Mouse (Mus musculus) midbrain, postnatal 0 days (tissue): Measurements from ENCODE around the gene Cyp2u1. TPM values are rescaled to one million over a fixed set of nuclear protein-coding genes. Genes with fewer than 3 reads are reported as not detected.

Experiments
- ATAC-seq: fragments of 200-750 bp; cut with Nextera tagmentation; 2 replicates; pipeline ENCODE4 v1.8.0; 2017; ENCODE audit warnings: moderate number of reproducible peaks, mild to moderate bottlenecking, moderate TSS enrichment, moderate library complexity; ENCODE audit not compliant: low FRiP score
- DNase-seq: peaks from one replicate; pipeline ENCODE4 v3.0.0-alpha.2; 2015; ENCODE audit warnings: low spot score
- H3K27ac ChIP-seq: fragments of 300-500 bp; sonication (generic); 2 replicates; pipeline ENCODE4 v1.5.1; 2014; ENCODE audit warnings: low read depth, mild to moderate bottlenecking, low read length, mixed read lengths
- H3K27me3 ChIP-seq: fragments of 300-500 bp; sonication (generic); 2 replicates; pipeline ENCODE4 v1.6.1; 2014; ENCODE audit warnings: low read length, control low read depth, mixed read lengths; ENCODE audit not compliant: insufficient read depth
- H3K36me3 ChIP-seq: fragments of 300-500 bp; sonication (generic); 2 replicates; pipeline ENCODE4 v1.6.1; 2014; ENCODE audit warnings: low read length, control low read depth, mixed read lengths; ENCODE audit not compliant: insufficient read depth
- H3K4me1 ChIP-seq: fragments of 300-500 bp; sonication (generic); 2 replicates; pipeline ENCODE4 v1.6.1; 2014; ENCODE audit warnings: mild to moderate bottlenecking, control low read depth, antibody characterized with exemption, low read length, mixed read lengths; ENCODE audit not compliant: insufficient read depth
- H3K4me2 ChIP-seq: fragments of 300-500 bp; sonication (generic); 2 replicates; pipeline ENCODE4 v1.6.1; 2014; ENCODE audit warnings: low read depth, mild to moderate bottlenecking, low read length, mixed read lengths; ENCODE audit not compliant: poor library complexity, severe bottlenecking
- H3K4me3 ChIP-seq: fragments of 300-500 bp; sonication (generic); 2 replicates; pipeline ENCODE4 v1.5.1; 2014; ENCODE audit warnings: low read depth, mild to moderate bottlenecking, low read length, moderate library complexity
- H3K9ac ChIP-seq: fragments of 300-500 bp; sonication (generic); replicated peaks from 2 replicates; pipeline ENCODE4 v1.6.1; 2014; ENCODE audit warnings: mild to moderate bottlenecking, low read length, moderate library complexity, mixed read lengths; ENCODE audit not compliant: poor library complexity, severe bottlenecking
- H3K9me3 ChIP-seq: fragments of 300-500 bp; sonication (generic); 2 replicates; pipeline ENCODE4 v1.6.1; 2016; ENCODE audit warnings: low read length, control low read depth
- CTCF ChIP-seq: IDR thresholded peaks from 2 replicates; pipeline ENCODE4 v1.5.1; 2016; ENCODE audit warnings: antibody characterized with exemption, mild to moderate bottlenecking
- WGBS: fragments of 180-500 bp; shearing (Covaris S2); extraction: QIAGEN DNeasy Blood & Tissue Kit; methylation state at CpG from one replicate; pipeline ENCODE4 v1.1.7; 2014; 5-methylcytosine and 5-hydroxymethylcytosine counted together
- polyA plus RNA-seq: library from polyadenylated mRNA; unstranded; fragments of >200 nt; fragmentation: Nextera tagmentation; extraction: Ambion mirVana; gene quantifications from 2 replicates; pipeline ENCODE4 v1.2.1, GENCODE M21; 2015
- total RNA-seq: library from RNA; depleted of rRNA; stranded (reverse); fragments of >200 nt; gene quantifications from 2 replicates; pipeline ENCODE4 v1.2.3, GENCODE M21; 2014

Gene Cyp2u1
- total and polyA plus RNA-seq, 2 experiments from 2014 or later, result 14.3 to 15.2 TPM

- no peak overlapping the region for H3K9ac ChIP-seq
- no peak overlapping the region for H3K4me2 ChIP-seq
- DNase-seq (peak; percentile 71), ATAC-seq (no peak)
- peak; percentile 87 for TF ChIP-seq CTCF
- H3K4me1 ChIP-seq, result peaks cover 5% of the 10 kb centered on the region
- no peak overlapping the region for H3K27ac ChIP-seq
- no peaks in the 10 kb centered on the region for H3K9me3 ChIP-seq
- H3K27me3 ChIP-seq, result no peaks in the 10 kb centered on the region
- H3K36me3 ChIP-seq, result peaks cover 17% of the 10 kb centered on the region
- WGBS, result 3% methylated on average over 6 of the region's 6 CpGs
- H3K4me3 ChIP-seq, result no peak overlapping the region
Observed at GRCm38 (mm10) chr3:131299908-131300307, 3.1 kb downstream of the Cyp2u1 start.

- Histone ChIP-seq H3K9me3 (no peaks in the 10 kb centered on the region), H3K4me1 (peaks cover 5% of the 10 kb centered on the region), H3K4me2 (no peak overlapping the region), H3K4me3 (no peak overlapping the region), H3K36me3 (peaks cover 17% of the 10 kb centered on the region), H3K27me3 (no peaks in the 10 kb centered on the region), H3K27ac (no peak overlapping the region), H3K9ac (no peak overlapping the region)
- WGBS, result 84% methylated on average over 9 of the region's 9 CpGs
- no peak for DNase-seq
- no peak for TF ChIP-seq CTCF
- no peak for ATAC-seq
Observed at GRCm38 (mm10) chr3:131299078-131299477, 3.9 kb downstream of the Cyp2u1 start.

- H3K4me2 ChIP-seq, result no peak overlapping the region
- H3K4me3 ChIP-seq, result no peak overlapping the region
- no peak for DNase-seq
- H3K27me3 ChIP-seq, result no peaks in the 10 kb centered on the region
- H3K9me3 ChIP-seq, result no peaks in the 10 kb centered on the region
- ATAC-seq, result no peak
- H3K4me1 ChIP-seq, result peaks cover 4% of the 10 kb centered on the region
- H3K9ac ChIP-seq, result no peak overlapping the region
- WGBS, result 87% methylated on average over 7 of the region's 7 CpGs
- H3K36me3 ChIP-seq, result peaks cover 17% of the 10 kb centered on the region
- no peak for TF ChIP-seq CTCF
- H3K27ac ChIP-seq, result no peak overlapping the region
Observed at GRCm38 (mm10) chr3:131296893-131297292, 6.1 kb downstream of the Cyp2u1 start.

- H3K9me3 ChIP-seq, result no peaks in the 10 kb centered on the region
- ATAC-seq (no peak), DNase-seq (no peak)
- no peak for TF ChIP-seq CTCF
- H3K27me3 ChIP-seq, result no peaks in the 10 kb centered on the region
- H3K27ac ChIP-seq, result no peak overlapping the region
- no peak overlapping the region for H3K9ac ChIP-seq
- no peak overlapping the region for H3K4me2 ChIP-seq
- 91% methylated on average over 12 of the region's 12 CpGs for WGBS
- peaks cover 24% of the 10 kb centered on the region for H3K36me3 ChIP-seq
- H3K4me3 ChIP-seq, result no peak overlapping the region
- H3K4me1 ChIP-seq, result no peaks in the 10 kb centered on the region
Observed at GRCm38 (mm10) chr3:131295513-131296200, 7.4 kb downstream of the Cyp2u1 start.

- Histone ChIP-seq H3K36me3 (peaks cover 25% of the 10 kb centered on the region), H3K9ac (no peak overlapping the region), H3K9me3 (no peaks in the 10 kb centered on the region), H3K4me2 (no peak overlapping the region), H3K4me1 (no peaks in the 10 kb centered on the region), H3K27ac (no peak overlapping the region), H3K4me3 (no peak overlapping the region), H3K27me3 (no peaks in the 10 kb centered on the region)
- 65% methylated on average over 3 of the region's 3 CpGs for WGBS
- DNase-seq (no peak), ATAC-seq (no peak)
- 0 out of 2 replicates have a peak, but pooled peaks have one; percentile 20 for TF ChIP-seq CTCF
Observed at GRCm38 (mm10) chr3:131294503-131294902, 8.5 kb downstream of the Cyp2u1 start.

GRCm38 (mm10) chr3:131292959-131293358 is 10.1 kb downstream of the Cyp2u1 start:
- no peaks in the 10 kb centered on the region for H3K9me3 ChIP-seq
- no peak overlapping the region for H3K4me2 ChIP-seq
- no peak overlapping the region for H3K27ac ChIP-seq
- ATAC-seq (no peak), DNase-seq (no peak)
- no peak overlapping the region for H3K4me3 ChIP-seq
- TF ChIP-seq CTCF, result no peak
- no peaks in the 10 kb centered on the region for H3K27me3 ChIP-seq
- peaks cover 25% of the 10 kb centered on the region for H3K36me3 ChIP-seq
- no peaks in the 10 kb centered on the region for H3K4me1 ChIP-seq
- H3K9ac ChIP-seq, result no peak overlapping the region
- WGBS, result 68% methylated on average over 3 of the region's 3 CpGs
